Mouse (Mus musculus) MEL (cell line): ENCODE measurements around the gene Rae1. TPM values are rescaled to one million over a fixed set of nuclear protein-coding genes. Genes with fewer than 3 reads are reported as not detected.
A peak's percentile ranks its signal among the peaks of the same experiment; 100 is the strongest.

Experiments used
- DNase-seq: peaks from one replicate; pipeline ENCODE4 v3.0.0; 2011; ENCODE audit warnings: low read depth, low spot score
- H3K27ac ChIP-seq: 2 replicates; pipeline ENCODE4 v1.5.1; 2012; ENCODE audit warnings: low read depth, mild to moderate bottlenecking, control low read depth, low read length, moderate library complexity; ENCODE audit not compliant: control insufficient read depth
- H3K27me3 ChIP-seq, 2 experiments: fragments of 150-350 bp in 1 of 2; sonication (generic) in 1 of 2; 2 replicates each; pipeline ENCODE4 v1.6.1; 2012; ENCODE audit warnings: low read length in 2 of 2, mild to moderate bottlenecking in 2 of 2, improper control_type of control experiment in 1 of 2, moderate library complexity in 1 of 2; ENCODE audit not compliant: insufficient read depth in 2 of 2, control insufficient read depth in 1 of 2
- H3K36me3 ChIP-seq, 2 experiments: 2 replicates each; pipeline ENCODE4 v1.6.1; 2012 to 2014; ENCODE audit warnings: low read length in 2 of 2, improper control_type of control experiment in 1 of 2, inconsistent platforms in 1 of 2, mild to moderate bottlenecking in 1 of 2; ENCODE audit not compliant: insufficient read depth in 2 of 2, control insufficient read depth in 1 of 2
- H3K4me1 ChIP-seq, 2 experiments: fragments of 150-350 bp in 1 of 2; sonication (generic) in 1 of 2; 2 replicates each; pipeline ENCODE4 v1.6.1; 2012; ENCODE audit warnings: low read length in 2 of 2, improper control_type of control experiment in 1 of 2, mild to moderate bottlenecking in 1 of 2; ENCODE audit not compliant: insufficient read depth in 2 of 2, control insufficient read depth in 1 of 2
- H3K4me3 ChIP-seq, 2 experiments: fragments of 150-350 bp in 1 of 2; sonication (generic) in 1 of 2; 2 replicates each; pipeline ENCODE4 v1.5.1; 2012; ENCODE audit warnings: low read depth in 2 of 2, low read length in 2 of 2, mild to moderate bottlenecking in 2 of 2, moderate library complexity in 2 of 2, control low read depth in 1 of 2, improper control_type of control experiment in 1 of 2; ENCODE audit not compliant: control insufficient read depth in 1 of 2, insufficient read depth in 1 of 2
- H3K79me2 ChIP-seq: 2 replicates; pipeline ENCODE4 v1.6.1; 2012; ENCODE audit warnings: mild to moderate bottlenecking, low read length, moderate library complexity; ENCODE audit not compliant: control insufficient read depth, poor library complexity, insufficient read depth
- H3K9ac ChIP-seq: 2 replicates; pipeline ENCODE4 v1.6.1; 2012; ENCODE audit warnings: low read depth, mild to moderate bottlenecking, control low read depth, low read length, moderate library complexity; ENCODE audit not compliant: control insufficient read depth, poor library complexity, severe bottlenecking
- H3K9me3 ChIP-seq: fragments of 150-350 bp; sonication (generic); replicated peaks from 2 replicates; pipeline ENCODE4 v1.6.1; 2012; ENCODE audit warnings: mild to moderate bottlenecking, low read length, improper control_type of control experiment, moderate library complexity; ENCODE audit not compliant: insufficient read depth
- BHLHE40 ChIP-seq: IDR thresholded peaks from 2 replicates; pipeline ENCODE4 v1.6.1; 2012; ENCODE audit warnings: low read depth, mild to moderate bottlenecking, inconsistent platforms, low read length, improper control_type of control experiment, borderline replicate concordance
- CHD1 ChIP-seq: IDR thresholded peaks from 2 replicates; pipeline ENCODE4 v1.6.1; 2012; ENCODE audit warnings: low read depth, mild to moderate bottlenecking, inconsistent platforms, low read length, improper control_type of control experiment
- CTCF ChIP-seq, 3 experiments: IDR thresholded peaks in 2 of 3; conservative IDR thresholded peaks in 1 of 3; 2 replicates each; pipeline ENCODE4 v1.5.1; 2011 to 2012; ENCODE audit warnings: low read length in 3 of 3, low read depth in 2 of 3, mild to moderate bottlenecking in 2 of 3, improper control_type of control experiment in 1 of 3, inconsistent platforms in 1 of 3, mixed read lengths in 1 of 3, moderate library complexity in 1 of 3; ENCODE audit not compliant: control insufficient read depth in 1 of 3, insufficient read depth in 1 of 3, poor library complexity in 1 of 3, severe bottlenecking in 1 of 3
- E2F4 ChIP-seq: IDR thresholded peaks from 2 replicates; pipeline ENCODE4 v1.6.1; 2011; ENCODE audit warnings: low read depth, low read length, improper control_type of control experiment, borderline replicate concordance
- ELF1 ChIP-seq: IDR thresholded peaks from 2 replicates; pipeline ENCODE4 v1.6.1; 2014; ENCODE audit warnings: low read depth, mild to moderate bottlenecking, inconsistent platforms, low read length, improper control_type of control experiment, moderate library complexity
- EP300 ChIP-seq, 2 experiments: IDR thresholded peaks; 2 replicates each; pipeline ENCODE4 v1.6.1; 2011; ENCODE audit warnings: improper control_type of control experiment in 2 of 2, low read length in 2 of 2, low read depth in 1 of 2, mild to moderate bottlenecking in 1 of 2
- ETS1 ChIP-seq: IDR thresholded peaks from 2 replicates; pipeline ENCODE4 v1.6.1; 2012; ENCODE audit warnings: low read depth, mild to moderate bottlenecking, inconsistent platforms, low read length, improper control_type of control experiment, moderate library complexity
- GABPA ChIP-seq: IDR thresholded peaks from 2 replicates; pipeline ENCODE4 v1.6.1; 2012; ENCODE audit warnings: low read depth, mild to moderate bottlenecking, inconsistent platforms, low read length, improper control_type of control experiment, moderate library complexity
- HCFC1 ChIP-seq: IDR thresholded peaks from 2 replicates; pipeline ENCODE4 v1.6.1; 2012; ENCODE audit warnings: low read depth, mild to moderate bottlenecking, inconsistent platforms, low read length, improper control_type of control experiment, moderate library complexity
- JUND ChIP-seq: IDR thresholded peaks from 2 replicates; pipeline ENCODE4 v1.6.1; 2011; ENCODE audit warnings: low read depth, mild to moderate bottlenecking, improper control_type of control experiment, low read length
- KAT2A ChIP-seq: conservative IDR thresholded peaks from 2 replicates; pipeline ENCODE4 v1.6.1; 2012; ENCODE audit warnings: low read depth, low read length, improper control_type of control experiment, inconsistent platforms
- MAX ChIP-seq: IDR thresholded peaks from 2 replicates; pipeline ENCODE4 v1.6.1; 2011; ENCODE audit warnings: low read length, improper control_type of control experiment
- MAZ ChIP-seq: IDR thresholded peaks from 2 replicates; pipeline ENCODE4 v1.6.1; 2012; ENCODE audit warnings: low read depth, mild to moderate bottlenecking, inconsistent platforms, low read length, improper control_type of control experiment
- MEF2A ChIP-seq: IDR thresholded peaks from 2 replicates; pipeline ENCODE4 v1.6.1; 2014; ENCODE audit warnings: low read depth, mild to moderate bottlenecking, inconsistent platforms, low read length, improper control_type of control experiment; ENCODE audit not compliant: poor library complexity, insufficient replicate concordance, severe bottlenecking; ENCODE audit errors: extremely low read depth
- MXI1 ChIP-seq: IDR thresholded peaks from 2 replicates; pipeline ENCODE4 v1.6.1; 2011; ENCODE audit warnings: mild to moderate bottlenecking, low read depth, low read length, improper control_type of control experiment
- MYB ChIP-seq: IDR thresholded peaks from 2 replicates; pipeline ENCODE4 v1.6.1; 2011; ENCODE audit warnings: mild to moderate bottlenecking, low read depth, low read length, improper control_type of control experiment
- POLR2AphosphoS5 ChIP-seq: IDR thresholded peaks from 2 replicates; pipeline ENCODE4 v1.6.1; 2012; ENCODE audit warnings: low read depth, borderline replicate concordance, mild to moderate bottlenecking, inconsistent platforms, low read length, moderate library complexity, mixed read lengths
- RAD21 ChIP-seq: IDR thresholded peaks from 2 replicates; pipeline ENCODE4 v1.6.1; 2011; ENCODE audit warnings: mild to moderate bottlenecking, low read depth, low read length, improper control_type of control experiment
- SIN3A ChIP-seq: IDR thresholded peaks from 2 replicates; pipeline ENCODE4 v1.6.1; 2012; ENCODE audit warnings: low read length, improper control_type of control experiment, inconsistent platforms
- SMC3 ChIP-seq: IDR thresholded peaks from 2 replicates; pipeline ENCODE4 v1.6.1; 2011; ENCODE audit warnings: low read depth, low read length, improper control_type of control experiment
- TCF12 ChIP-seq: IDR thresholded peaks from 2 replicates; pipeline ENCODE4 v1.6.1; 2014; ENCODE audit warnings: low read depth, mild to moderate bottlenecking, inconsistent platforms, low read length, improper control_type of control experiment, moderate library complexity
- UBTF ChIP-seq: IDR thresholded peaks from 2 replicates; pipeline ENCODE4 v1.6.1; 2012; ENCODE audit warnings: low read depth, mild to moderate bottlenecking, inconsistent platforms, low read length, improper control_type of control experiment, moderate library complexity, borderline replicate concordance; ENCODE audit not compliant: insufficient read depth
- USF1 ChIP-seq: IDR thresholded peaks from 2 replicates; pipeline ENCODE4 v1.6.1; 2014; ENCODE audit warnings: low read depth, mild to moderate bottlenecking, inconsistent platforms, low read length, improper control_type of control experiment, moderate library complexity
- USF2 ChIP-seq, 2 experiments: IDR thresholded peaks; 2 replicates each; pipeline ENCODE4 v1.6.1; 2011 to 2012; ENCODE audit warnings: improper control_type of control experiment in 2 of 2, low read length in 2 of 2, borderline replicate concordance in 1 of 2, inconsistent platforms in 1 of 2, low read depth in 1 of 2, mild to moderate bottlenecking in 1 of 2; ENCODE audit not compliant: insufficient read depth in 1 of 2
- ZC3H11A ChIP-seq: IDR thresholded peaks from 2 replicates; pipeline ENCODE4 v1.6.1; 2012; ENCODE audit warnings: low read depth, mild to moderate bottlenecking, inconsistent platforms, low read length, improper control_type of control experiment
- ZKSCAN1 ChIP-seq: IDR thresholded peaks from 2 replicates; pipeline ENCODE4 v1.6.1; 2012; ENCODE audit warnings: low read depth, mild to moderate bottlenecking, inconsistent platforms, low read length, improper control_type of control experiment, moderate library complexity
- polyA plus RNA-seq, 2 experiments: library from polyadenylated mRNA; stranded (reverse) in 1 of 2; unstranded in 1 of 2; fragments of >175 nt in 1 of 2; fragments of >200 nt in 1 of 2; gene quantifications; 2 replicates each; pipeline versions ENCODE4 v1.2.1 to v1.2.4; 2012; ENCODE audit warnings: low replicate concordance in 2 of 2, low read depth in 1 of 2; ENCODE audit not compliant: insufficient read length in 2 of 2, insufficient read depth in 1 of 2, missing spikeins in 1 of 2
- total RNA-seq: library from RNA; depleted of rRNA; stranded (reverse); fragments of 300-350 nt; gene quantifications from 2 replicates; pipeline ENCODE4 v1.2.3, GENCODE M21; 2012

Gene Rae1
- total and polyA plus RNA-seq, 3 experiments = 156 to 172 TPM; not detected in 1

GRCm38 (mm10) chr2:173037827-173038607 is 38.1 kb downstream of the Rae1 start (continued):
- peak; percentile 94 for TF ChIP-seq MAZ
- TF ChIP-seq SIN3A = peak; percentile 61
- TF ChIP-seq SMC3 = peak; percentile 50
- peak; percentile 98 for TF ChIP-seq TCF12
- TF ChIP-seq GABPA = 0 out of 2 replicates have a peak, but pooled peaks have one; percentile 18
- no peak for TF ChIP-seq MAX
- TF ChIP-seq BHLHE40 = peak; percentile 76
- peak; percentile 77 to 93 for TF ChIP-seq EP300 (IDR thresholded peaks at IDR 0.05; ENCODE audit: low read depth in 1 of 2, low read length in 2 of 2)
- TF ChIP-seq CTCF (IDR thresholded peaks at IDR 0.05 in 2 of 3, conservative IDR thresholded peaks at IDR 0.05 in 1 of 3; ENCODE audit: control insufficient read depth in 1 of 3, insufficient read depth in 1 of 3, low read depth in 2 of 3, low read length in 3 of 3, poor library complexity in 1 of 3, severe bottlenecking in 1 of 3) = peak in 2 of 3 experiments; percentile 40 to 48; a peak in 4 of 6 replicates
- no peak for TF ChIP-seq ZKSCAN1
- peak; percentile 35; the same call in 1 of the 2 replicates for TF ChIP-seq MYB

- H3K27ac ChIP-seq = no peak overlapping the region
- no peak overlapping the region for H3K4me3 ChIP-seq
- no peaks in the 10 kb centered on the region for H3K9me3 ChIP-seq
- no peak for DNase-seq
- peaks cover 3 to 43% of the 10 kb centered on the region in 2 experiments for H3K36me3 ChIP-seq
- H3K79me2 ChIP-seq = no peaks in the 10 kb centered on the region
- H3K9ac ChIP-seq = no peak overlapping the region
- H3K4me1 ChIP-seq = peaks cover 41 to 52% of the 10 kb centered on the region in 2 experiments
- TF ChIP-seq RAD21 = no peak
- TF ChIP-seq ZKSCAN1 = no peak
- TF ChIP-seq MAZ = no peak
- no peaks in the 10 kb centered on the region for H3K27me3 ChIP-seq
Measured at GRCm38 (mm10) chr2:173039041-173039440, 39.1 kb downstream of the Rae1 start.

GRCm38 (mm10) chr2:173040803-173041202 is 40.9 kb downstream of the Rae1 start:
- Histone ChIP-seq H3K9ac (no peak overlapping the region), H3K27me3 (no peaks in the 10 kb centered on the region), H3K27ac (no peak overlapping the region), H3K79me2 (no peaks in the 10 kb centered on the region), H3K36me3 (peaks cover 0 to 26% of the 10 kb centered on the region in 2 experiments; a peak in 2 of 4 replicates), H3K4me1 (peaks cover 25 to 38% of the 10 kb centered on the region in 2 experiments), H3K9me3 (no peaks in the 10 kb centered on the region), H3K4me3 (no peak overlapping the region)
- no peak for DNase-seq
- TF ChIP-seq USF2 (IDR thresholded peaks at IDR 0.05; ENCODE audit: borderline replicate concordance in 1 of 2, insufficient read depth in 1 of 2, low read depth in 1 of 2, low read length in 2 of 2) (no peak), EP300 (IDR thresholded peaks at IDR 0.05; ENCODE audit: low read depth in 1 of 2, low read length in 2 of 2) (no peak), CHD1 (no peak), MXI1 (no peak), KAT2A (no peak), ZC3H11A (no peak), ETS1 (no peak), HCFC1 (no peak), JUND (no peak), MAX (no peak), POLR2AphosphoS5 (no peak), MEF2A (no peak), RAD21 (no peak), GABPA (no peak), BHLHE40 (no peak), E2F4 (no peak), UBTF (no peak), USF1 (no peak), ELF1 (no peak)
